Comparison of ENCODE assay signal across 11 mouse cellular contexts in the genomic region with DNA sequence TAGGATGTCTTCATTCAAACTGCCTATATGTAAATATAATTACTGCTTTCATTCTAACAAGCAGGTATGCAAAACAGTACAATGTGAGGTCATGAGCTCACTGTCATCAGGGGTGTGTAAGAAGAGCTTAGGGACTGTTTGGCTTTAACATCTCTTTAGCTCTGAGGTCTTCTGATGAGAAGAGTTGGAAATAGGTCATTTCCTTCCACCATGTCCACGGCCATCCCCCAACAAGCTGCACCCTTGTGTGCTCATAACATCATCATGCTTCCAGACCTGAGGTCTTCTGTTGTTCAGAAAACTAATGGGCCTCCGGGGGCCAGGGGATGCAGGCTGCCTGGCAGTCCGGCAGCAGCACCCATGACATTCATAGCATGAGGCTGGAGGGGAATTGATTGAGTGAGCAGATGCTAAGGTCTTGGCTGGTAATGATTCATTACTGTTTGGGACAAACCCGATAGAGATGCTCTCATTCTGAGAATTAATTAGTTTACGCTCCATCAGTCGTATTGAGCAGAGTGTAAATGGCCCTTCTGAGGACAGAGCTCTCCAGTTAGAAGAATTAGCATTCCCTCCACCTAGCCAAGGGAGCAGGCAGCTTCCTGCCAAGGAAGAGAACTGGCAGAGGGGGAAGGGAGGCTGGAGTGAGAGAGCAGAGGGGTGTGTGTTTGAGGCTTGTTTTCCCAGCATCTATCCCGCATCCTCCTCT.
DNase-seq lines count a peak whose midpoint lies in the region; ATAC-seq lines count a peak whose summit lies in the region.
"Had no signal": no experiment of that assay in that cellular context is flagged by ENCODE, and none has a peak within 500 bp of the region (broad histone marks: within the 10 kb centered on the region; RNA-seq: fewer than 3 reads in every experiment).

No protein-coding gene starts in this region.

- peak; percentile 46 for DNase-seq in right cerebral cortex, adult 18-20 months
- no peak for DNase-seq in right cerebral cortex, postnatal 25 days
- peak; percentile 78 for DNase-seq in midbrain, embryonic 14.5 days
- DNase-seq in urinary bladder, postnatal 4 days (ENCODE audit: low spot score in 2 of 2): no peak
- DNase-seq in testis, postnatal 10 days (ENCODE audit: low spot score): no peak
- no peak for DNase-seq in cerebellum, postnatal 36 days
- DNase-seq in adrenal gland, adult 18-20 months (ENCODE audit: low spot score in 2 of 2): no peak

- H3K27me3 ChIP-seq in hindbrain, embryonic 16.5 days (replicated peaks; ENCODE audit: control insufficient read depth, insufficient read depth, low read length): no peaks in the 10 kb centered on the region
- H3K27me3 ChIP-seq in midbrain, embryonic 14.5 days (ENCODE audit: control insufficient read depth, insufficient read depth, low read length): no peaks in the 10 kb centered on the region
- H3K27me3 ChIP-seq: heart, embryonic 15.5 days had no signal

- H3K36me3 ChIP-seq in hindbrain, embryonic 16.5 days (ENCODE audit: control insufficient read depth, insufficient read depth, low read length): no peaks in the 10 kb centered on the region
- H3K36me3 ChIP-seq in midbrain, embryonic 14.5 days (ENCODE audit: control insufficient read depth, insufficient read depth, low read length): no peaks in the 10 kb centered on the region
- H3K36me3 ChIP-seq: G1E; heart, embryonic 15.5 days had no signal

- H3K9ac ChIP-seq in hindbrain, embryonic 16.5 days (ENCODE audit: low read depth, low read length): no peak overlapping the region
- H3K9ac ChIP-seq in midbrain, embryonic 14.5 days (replicated peaks; ENCODE audit: low read length): no peak overlapping the region
- H3K9ac ChIP-seq: heart, embryonic 15.5 days; liver, embryonic 14.5 days had no signal

- peaks cover 3% of the 10 kb centered on the region for H3K9me3 ChIP-seq in hindbrain, embryonic 16.5 days (ENCODE audit: control insufficient read depth, low read length)
- H3K9me3 ChIP-seq in midbrain, embryonic 14.5 days (ENCODE audit: control insufficient read depth, low read length): peaks cover 2% of the 10 kb centered on the region; the same call in 1 of the 2 replicates
- H3K9me3 ChIP-seq: G1E; heart, embryonic 15.5 days had no signal

- peak; percentile 98 for ATAC-seq in hindbrain, embryonic 16.5 days
- peak; percentile 72 for ATAC-seq in midbrain, embryonic 14.5 days (ENCODE audit: low FRiP score, low TSS enrichment)

- 12% methylated on average over 7 of the region's 7 CpGs for WGBS in hindbrain, embryonic 16.5 days
- 27% methylated on average over 7 of the region's 7 CpGs for WGBS in midbrain, embryonic 14.5 days

- H3K27ac ChIP-seq in hindbrain, embryonic 16.5 days (ENCODE audit: low read depth, low read length): peak overlapping the region; percentile 48
- H3K27ac ChIP-seq in midbrain, embryonic 14.5 days (replicated peaks; ENCODE audit: low read depth, low read length): peak overlapping the region; percentile 76
- H3K27ac ChIP-seq: heart, embryonic 15.5 days; liver, embryonic 14.5 days had no signal

- H3K4me1 ChIP-seq in hindbrain, embryonic 16.5 days (ENCODE audit: control insufficient read depth, insufficient read depth, low read depth, low read length): peaks cover 3% of the 10 kb centered on the region
- H3K4me1 ChIP-seq in midbrain, embryonic 14.5 days (ENCODE audit: control insufficient read depth, insufficient read depth, low read length): peaks cover 14% of the 10 kb centered on the region
- H3K4me1 ChIP-seq: heart, embryonic 15.5 days had no signal

- no peak overlapping the region for H3K4me3 ChIP-seq in hindbrain, embryonic 16.5 days (ENCODE audit: low read length)
- no peak overlapping the region for H3K4me3 ChIP-seq in midbrain, embryonic 14.5 days (replicated peaks; ENCODE audit: low read depth, low read length)
- H3K4me3 ChIP-seq: heart, embryonic 15.5 days had no signal

- H3K4me2 ChIP-seq in hindbrain, embryonic 16.5 days (ENCODE audit: low read length): no peak overlapping the region
- no peak overlapping the region for H3K4me2 ChIP-seq in midbrain, embryonic 14.5 days (ENCODE audit: low read length)
- H3K4me2 ChIP-seq: heart, embryonic 15.5 days had no signal

Comparison
In these comparisons a context has a peak if more than half of its experiments do, and no peak if none do; other contexts are left out.
1. DNase-seq: peak in right cerebral cortex, adult 18-20 months (single experiment) and midbrain, embryonic 14.5 days (single experiment); none in right cerebral cortex, postnatal 25 days (single experiment), urinary bladder, postnatal 4 days (0 of 2), testis, postnatal 10 days (single experiment), cerebellum, postnatal 36 days (0 of 2) and adrenal gland, adult 18-20 months (0 of 2).